Mouse (Mus musculus) thymus, postnatal 36 days (tissue): ENCODE results near the gene Sparcl1.

Experiments used
- DNase-seq, 2 experiments: peaks; one replicate each; pipeline ENCODE4 v3.0.0; 2022; ENCODE audit warnings: mixed read lengths in 2 of 2

Gene Sparcl1

DNA sequence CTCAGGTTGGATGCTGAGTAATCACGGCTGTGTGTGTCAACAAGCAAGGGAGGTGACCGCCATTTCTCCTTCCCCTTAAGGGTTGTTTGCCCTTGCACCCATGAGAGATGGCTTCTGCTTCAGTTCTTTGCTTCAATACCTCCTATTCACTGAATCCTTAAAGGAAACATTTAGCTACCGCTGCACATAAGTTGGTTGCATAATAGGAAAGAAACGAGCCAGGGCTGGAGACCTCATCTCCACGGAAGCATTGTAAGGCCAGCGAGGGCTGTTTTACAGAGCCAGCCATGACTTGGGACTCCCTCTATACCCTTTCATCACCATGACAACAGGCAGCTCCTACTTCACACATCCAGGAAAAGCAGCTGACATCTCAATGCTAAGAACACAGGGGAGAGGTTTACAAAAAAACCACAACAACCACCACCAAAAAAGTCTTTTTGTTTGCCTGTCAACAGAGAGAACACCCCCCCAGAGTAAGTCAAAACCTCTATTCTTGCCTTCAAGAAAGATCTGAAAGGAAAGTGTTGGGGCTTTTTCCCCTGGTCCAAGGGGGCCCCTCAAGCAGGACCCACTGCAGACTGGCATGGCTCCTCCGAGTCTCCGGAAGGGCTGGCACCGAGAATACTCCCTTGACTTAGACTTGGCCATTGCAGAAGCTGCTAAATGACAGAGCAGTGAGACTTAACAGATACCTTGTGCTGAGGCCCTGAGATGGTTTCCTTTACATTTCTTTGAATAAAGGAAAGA lies 3.2 kb downstream of the Sparcl1 start:
- no peak for DNase-seq

GRCm38 (mm10) chr5:104109516-104109915 lies 4.0 kb downstream of the Sparcl1 start:
- DNase-seq, result no peak

- no peak for DNase-seq
Observed at GRCm38 (mm10) chr5:104108879-104109369, 4.6 kb downstream of the Sparcl1 start.

- DNase-seq, result no peak
Observed at GRCm38 (mm10) chr5:104108127-104108875, 5.2 kb downstream of the Sparcl1 start.

DNA sequence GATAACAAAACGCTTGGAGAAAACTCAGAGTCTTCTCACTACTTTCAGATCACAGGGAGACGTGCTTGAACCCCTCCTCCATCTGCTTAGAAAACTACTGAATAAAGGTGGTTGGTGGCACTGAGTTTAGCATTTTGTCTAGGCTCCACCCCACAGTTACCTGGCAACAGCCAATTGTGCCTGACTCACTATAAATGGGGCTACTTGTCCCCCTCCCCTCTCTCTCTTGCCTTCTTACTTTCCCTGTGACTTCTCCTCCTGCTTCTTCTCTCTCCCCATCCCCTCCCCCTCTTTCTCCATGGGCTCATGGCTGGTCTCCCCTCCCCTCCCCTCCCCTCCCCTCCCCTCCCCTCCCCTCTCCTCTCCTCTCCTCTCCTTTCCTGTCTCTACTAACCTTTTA lies 9.4 kb downstream of the Sparcl1 start:
- DNase-seq, result no peak

- DNase-seq, result no peak
Observed at GRCm38 (mm10) chr5:104103171-104103570, 10.4 kb downstream of the Sparcl1 start.

GRCm38 (mm10) chr5:104101678-104102531 lies 11.6 kb downstream of the Sparcl1 start:
- DNase-seq, result no peak

- no peak for DNase-seq
Observed at GRCm38 (mm10) chr5:104096078-104096938, 17.2 kb downstream of the Sparcl1 start.

- no peak for DNase-seq
Observed at GRCm38 (mm10) chr5:104095416-104096077, 18.0 kb downstream of the Sparcl1 start.

- no peak for DNase-seq
Observed at GRCm38 (mm10) chr5:104089751-104090150, 23.8 kb downstream of the Sparcl1 start.

GRCm38 (mm10) chr5:104085366-104085765 lies 28.2 kb downstream of the Sparcl1 start:
- DNase-seq, result no peak

GRCm38 (mm10) chr5:104080736-104081135 lies 32.8 kb downstream of the Sparcl1 start:
- DNase-seq, result no peak

GRCm38 (mm10) chr5:104077508-104077907 lies 36.0 kb downstream of the Sparcl1 start, which contains the start of gene Gm17660:
Gm17660 (minus strand) TSS chr5:104077608.
- DNase-seq, result no peak

DNA sequence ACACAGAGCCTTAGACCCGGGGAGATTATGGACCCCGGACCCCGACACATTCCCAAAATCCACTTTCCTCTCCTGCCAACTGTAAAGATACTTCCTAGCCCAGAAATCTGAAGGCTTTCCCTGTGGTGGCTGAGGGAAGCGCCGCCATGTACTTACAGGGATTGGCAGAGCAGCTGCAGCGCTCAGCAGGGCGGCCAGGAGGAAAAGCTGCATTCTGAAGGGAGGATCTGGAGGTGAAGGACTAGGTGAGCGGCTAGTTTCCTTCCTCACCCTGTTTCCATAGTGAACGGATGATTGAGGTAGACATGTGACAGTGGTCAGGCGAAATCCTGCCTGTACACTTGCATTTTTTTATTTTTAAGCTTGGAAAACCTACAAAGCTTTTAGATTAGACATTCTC lies 37.2 kb downstream of the Sparcl1 start:
- DNase-seq, result no peak

- peak; percentile 40 to 46 for DNase-seq
Observed at GRCm38 (mm10) chr5:104074388-104074787, 39.1 kb downstream of the Sparcl1 start.

DNA sequence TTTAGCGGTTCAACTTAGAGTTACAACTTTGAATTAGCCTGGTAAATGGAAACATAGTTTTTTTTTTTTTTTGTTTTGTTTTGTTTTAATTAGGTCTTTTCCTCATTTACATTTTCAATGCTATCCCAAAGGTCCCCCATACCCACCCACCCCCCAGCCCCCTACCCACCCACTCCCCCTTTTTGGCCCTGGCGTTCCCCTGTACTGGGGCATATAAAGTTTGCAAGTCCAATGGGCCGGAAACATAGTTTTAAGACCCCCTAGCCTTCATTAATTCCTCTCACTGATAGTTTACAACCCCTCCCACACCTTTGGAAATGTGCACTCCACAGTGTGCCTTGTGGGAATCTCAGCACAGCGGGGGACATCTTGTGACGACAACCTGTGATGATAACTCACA lies 39.9 kb downstream of the Sparcl1 start:
- DNase-seq, result no peak

- DNase-seq, result no peak
Observed at GRCm38 (mm10) chr5:104072272-104072886, 41.2 kb downstream of the Sparcl1 start.

DNA sequence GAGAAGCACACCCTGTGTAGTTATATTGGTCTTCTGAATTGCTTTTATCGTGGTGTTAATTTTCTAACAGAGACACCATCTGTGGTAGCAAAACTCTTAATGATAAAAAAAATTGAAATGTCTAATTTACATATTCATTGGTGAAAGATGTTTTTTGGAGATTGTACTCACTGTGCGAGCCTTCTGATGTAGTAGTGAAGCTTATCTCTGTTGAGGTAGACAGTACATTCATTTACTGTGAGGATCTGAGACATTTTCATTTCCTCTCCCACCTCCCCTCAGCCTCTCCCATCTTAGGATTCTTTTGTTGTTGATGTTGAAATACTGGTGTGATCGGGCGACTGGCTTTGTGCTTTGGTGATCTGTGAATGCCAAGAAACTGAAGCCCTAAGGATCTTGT lies 42.5 kb downstream of the Sparcl1 start:
- no peak for DNase-seq

DNA sequence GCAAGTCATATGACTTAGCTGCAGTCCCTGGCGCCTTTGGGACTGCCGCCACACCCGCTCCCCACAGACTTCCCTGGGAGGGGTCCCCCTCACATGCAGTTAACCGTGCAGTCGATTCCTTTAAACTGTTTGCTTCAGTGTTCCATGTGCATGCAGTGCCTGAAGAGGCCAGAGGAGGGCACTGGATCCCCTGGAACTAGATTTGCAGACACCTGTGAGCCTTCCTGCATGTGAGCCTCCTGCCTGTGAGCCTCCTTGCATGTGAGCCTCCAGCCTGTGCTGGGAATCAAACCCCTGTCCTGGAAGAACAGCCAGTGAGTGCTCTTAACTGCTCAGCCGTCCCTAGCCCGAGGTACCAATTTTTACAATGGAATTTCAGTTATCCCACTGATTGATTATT lies 44.8 kb downstream of the Sparcl1 start:
- peak; percentile 14 to 19 for DNase-seq

- no peak for DNase-seq
Observed at GRCm38 (mm10) chr5:104062773-104063551, 50.6 kb downstream of the Sparcl1 start.
